Mouse (Mus musculus) CH12.LX (cell line): ENCODE measurements around the gene Pnliprp1. TPM values are rescaled to one million over a fixed set of nuclear protein-coding genes. Genes with fewer than 3 reads are reported as not detected.

Experiments used
- DNase-seq: peaks from one replicate; pipeline ENCODE4 v3.0.0-alpha.2; 2013; ENCODE audit errors: extremely low read depth
- H3K27ac ChIP-seq: 2 replicates; pipeline ENCODE4 v1.5.1; 2012; ENCODE audit warnings: low read depth, mild to moderate bottlenecking, control low read depth, moderate library complexity; ENCODE audit not compliant: insufficient read depth
- H3K27me3 ChIP-seq: replicated peaks from 2 replicates; pipeline ENCODE3; 2012; ENCODE audit warnings: inconsistent platforms
- H3K36me3 ChIP-seq, 2 experiments: replicated peaks in 1 of 2; 2 replicates each; pipeline versions ENCODE3 to v1.6.1; 2012; ENCODE audit warnings: inconsistent platforms in 1 of 2, low read length in 1 of 2, mild to moderate bottlenecking in 1 of 2, mixed read lengths in 1 of 2, moderate library complexity in 1 of 2; ENCODE audit not compliant: control insufficient read depth in 1 of 2, insufficient read depth in 1 of 2
- H3K4me1 ChIP-seq, 2 experiments: 2 replicates each; pipeline ENCODE4 v1.6.1; 2012; ENCODE audit warnings: inconsistent platforms in 1 of 2, moderate library complexity in 1 of 2; ENCODE audit not compliant: insufficient read depth in 2 of 2, control insufficient read depth in 1 of 2
- H3K4me2 ChIP-seq: 2 replicates; pipeline ENCODE4 v1.6.1; 2012; ENCODE audit warnings: low read depth, mild to moderate bottlenecking, control low read depth; ENCODE audit not compliant: poor library complexity, insufficient read depth, severe bottlenecking
- H3K4me3 ChIP-seq, 3 experiments: fragments of 150-350 bp in 1 of 3; sonication (generic) in 1 of 3; replicated peaks in 1 of 3; 2 replicates each; pipeline versions ENCODE3 to v1.5.1; 2011 to 2012; ENCODE audit warnings: low read depth in 2 of 3, low read length in 2 of 3, mild to moderate bottlenecking in 2 of 3, moderate library complexity in 2 of 3, control low read depth in 1 of 3, improper control_type of control experiment in 1 of 3, inconsistent platforms in 1 of 3, mixed read lengths in 1 of 3; ENCODE audit not compliant: poor library complexity in 1 of 3
- H3K79me2 ChIP-seq: replicated peaks from 2 replicates; pipeline ENCODE4 v1.6.1; 2012; ENCODE audit warnings: mild to moderate bottlenecking, moderate library complexity; ENCODE audit not compliant: control insufficient read depth, poor library complexity, insufficient read depth, severe bottlenecking; ENCODE audit errors: extremely low read depth
- H3K9ac ChIP-seq: 2 replicates; pipeline ENCODE4 v1.6.1; 2012; ENCODE audit warnings: low read depth, mild to moderate bottlenecking, control low read depth, moderate library complexity; ENCODE audit not compliant: insufficient read depth
- H3K9me3 ChIP-seq: replicated peaks from 2 replicates; pipeline ENCODE3; 2012; ENCODE audit warnings: low read length, inconsistent platforms, mixed read lengths
- CHD1 ChIP-seq: IDR thresholded peaks from 2 replicates; pipeline ENCODE4 v1.6.1; 2012; ENCODE audit warnings: low read depth, low read length, improper control_type of control experiment, inconsistent platforms
- CTCF ChIP-seq, 2 experiments: IDR thresholded peaks in 1 of 2; conservative IDR thresholded peaks in 1 of 2; 2 replicates each; pipeline ENCODE4 v1.5.1; 2011 to 2012; ENCODE audit warnings: low read depth in 2 of 2, low read length in 2 of 2, improper control_type of control experiment in 1 of 2, inconsistent platforms in 1 of 2, mild to moderate bottlenecking in 1 of 2, moderate library complexity in 1 of 2
- E2F4 ChIP-seq: IDR thresholded peaks from 2 replicates; pipeline ENCODE4 v1.6.1; 2011; ENCODE audit warnings: low read depth, low read length, improper control_type of control experiment; ENCODE audit not compliant: insufficient replicate concordance
- ETS1 ChIP-seq: conservative IDR thresholded peaks from 2 replicates; pipeline ENCODE4 v1.6.1; 2012; ENCODE audit warnings: low read depth, mild to moderate bottlenecking, inconsistent platforms, low read length, improper control_type of control experiment, moderate library complexity
- GABPA ChIP-seq: IDR thresholded peaks from 2 replicates; pipeline ENCODE4 v1.6.1; 2012; ENCODE audit warnings: low read depth, low read length, improper control_type of control experiment, inconsistent platforms; ENCODE audit not compliant: insufficient replicate concordance
- JUN ChIP-seq: IDR thresholded peaks from 2 replicates; pipeline ENCODE4 v1.6.1; 2011; ENCODE audit warnings: low read depth, mild to moderate bottlenecking, low read length, improper control_type of control experiment, moderate library complexity; ENCODE audit not compliant: insufficient read depth
- MAX ChIP-seq: IDR thresholded peaks from 2 replicates; pipeline ENCODE4 v1.6.1; 2011; ENCODE audit warnings: low read length, improper control_type of control experiment
- MAZ ChIP-seq: IDR thresholded peaks from 2 replicates; pipeline ENCODE4 v1.6.1; 2012; ENCODE audit warnings: low read depth, mild to moderate bottlenecking, inconsistent platforms, low read length, improper control_type of control experiment, moderate library complexity
- MEF2A ChIP-seq: IDR thresholded peaks from 2 replicates; pipeline ENCODE4 v1.6.1; 2014; ENCODE audit warnings: low read depth, mild to moderate bottlenecking, inconsistent platforms, low read length, improper control_type of control experiment, borderline replicate concordance
- MYC ChIP-seq: IDR thresholded peaks from 2 replicates; pipeline ENCODE4 v1.6.1; 2011; ENCODE audit warnings: low read depth, mild to moderate bottlenecking, improper control_type of control experiment, low read length
- RAD21 ChIP-seq: IDR thresholded peaks from 2 replicates; pipeline ENCODE4 v1.6.1; 2011; ENCODE audit warnings: low read depth, mild to moderate bottlenecking, low read length, improper control_type of control experiment, moderate library complexity
- RCOR1 ChIP-seq: conservative IDR thresholded peaks from 2 replicates; pipeline ENCODE4 v1.6.1; 2012; ENCODE audit warnings: low read depth, mild to moderate bottlenecking, inconsistent platforms, low read length, improper control_type of control experiment
- SMC3 ChIP-seq: IDR thresholded peaks from 2 replicates; pipeline ENCODE4 v1.6.1; 2011; ENCODE audit warnings: low read depth, low read length, improper control_type of control experiment
- TCF12 ChIP-seq: IDR thresholded peaks from 2 replicates; pipeline ENCODE4 v1.6.1; 2014; ENCODE audit warnings: low read depth, mild to moderate bottlenecking, inconsistent platforms, low read length, improper control_type of control experiment
- ZKSCAN1 ChIP-seq: IDR thresholded peaks from 2 replicates; pipeline ENCODE4 v1.6.1; 2012; ENCODE audit warnings: low read depth, inconsistent platforms, low read length, improper control_type of control experiment, borderline replicate concordance
- ZNF384 ChIP-seq: IDR thresholded peaks from 2 replicates; pipeline ENCODE4 v1.6.1; 2012; ENCODE audit warnings: low read depth, low read length, improper control_type of control experiment, inconsistent platforms
- dilution Hi-C: fragments of 300-500 bp; cut with MboI; formaldehyde crosslinking; loops from 2 replicates; pipeline ENCODE4 v1.14.3; 2020; ENCODE audit warnings: low sequenced_read_pairs; ENCODE audit not compliant: extremely low pct_unique_long_range_greater_than_20kb, extremely low pct_ligation_motif_present
- in situ Hi-C: fragments of 300-500 bp; cut with MboI; formaldehyde crosslinking; loops from 3 replicates; pipeline ENCODE4 v1.14.3; 2019; ENCODE audit warnings: low sequenced_read_pairs, low pct_ligation_motif_present, low pct_unique_long_range_greater_than_20kb, mixed read lengths
- polyA plus RNA-seq: library from polyadenylated mRNA; unstranded; fragments of >175 nt; gene quantifications from 2 replicates; pipeline ENCODE4 v1.2.1, GENCODE M21; 2012; ENCODE audit warnings: low read depth; ENCODE audit not compliant: insufficient read length
- total RNA-seq, 2 experiments: library from RNA; depleted of rRNA; stranded (reverse); fragments of 300-350 nt in 1 of 2; fragments of >200 nt in 1 of 2; gene quantifications; 2 replicates each; pipeline ENCODE4 v1.2.3; 2012 to 2014

The Pnliprp1 gene
- total and polyA plus RNA-seq, 3 experiments: not detected

GRCm38 (mm10) chr19:58747498-58748000 is 18.9 kb downstream of the Pnliprp1 start:
- no peaks in the 10 kb centered on the region for H3K79me2 ChIP-seq
- no peak overlapping the region for H3K27ac ChIP-seq
- peaks cover 0 to 4% of the 10 kb centered on the region in 2 experiments; a peak in 1 of 4 replicates for H3K4me1 ChIP-seq
- H3K4me3 ChIP-seq: no peak overlapping the region
- no peaks in the 10 kb centered on the region for H3K9me3 ChIP-seq
- no peak for DNase-seq
- no peaks in the 10 kb centered on the region for H3K27me3 ChIP-seq
- no peak for TF ChIP-seq CHD1
- no peak for TF ChIP-seq RCOR1
- TF ChIP-seq SMC3: no peak
- no peak for TF ChIP-seq GABPA
- TF ChIP-seq ZNF384: no peak
- no peak for TF ChIP-seq CTCF (conservative IDR thresholded peaks at IDR 0.05 in 1 of 2, IDR thresholded peaks at IDR 0.05 in 1 of 2; ENCODE audit: low read depth in 2 of 2, low read length in 2 of 2)
- no peak for TF ChIP-seq MYC
- no peak for TF ChIP-seq ETS1
- no peak for TF ChIP-seq MAZ
- TF ChIP-seq MEF2A: no peak
- TF ChIP-seq E2F4: no peak
- TF ChIP-seq MAX: no peak
- TF ChIP-seq JUN: no peak
- dilution Hi-C loops (no loop called here), in situ Hi-C loops (no loop called here)
- no peak overlapping the region for H3K4me2 ChIP-seq
- no peaks in the 10 kb centered on the region for H3K36me3 ChIP-seq
- H3K9ac ChIP-seq: no peak overlapping the region

- no peak overlapping the region for H3K27ac ChIP-seq
- DNase-seq: no peak
- no peak overlapping the region for H3K4me2 ChIP-seq
- H3K9ac ChIP-seq: no peak overlapping the region
- no peaks in the 10 kb centered on the region for H3K27me3 ChIP-seq
- no peaks in the 10 kb centered on the region for H3K79me2 ChIP-seq
- H3K4me3 ChIP-seq: no peak overlapping the region
- dilution Hi-C loops: no loop called here
- TF ChIP-seq MAZ: no peak
- TF ChIP-seq TCF12: no peak
- no peak for TF ChIP-seq RAD21
- no peak for TF ChIP-seq MAX
- TF ChIP-seq ZKSCAN1: no peak
- TF ChIP-seq, all 38 proteins: peak for 0
- in situ Hi-C loops: no loop called here
- H3K36me3 ChIP-seq: no peaks in the 10 kb centered on the region
- H3K4me1 ChIP-seq: no peaks in the 10 kb centered on the region
- H3K9me3 ChIP-seq: no peaks in the 10 kb centered on the region
These were observed 22.1 kb downstream of the Pnliprp1 start for GRCm38 (mm10) chr19:58750822-58751221.
